Mouse (Mus musculus) CD4-positive, CD25-positive, alpha-beta regulatory T cell, adult 9 weeks (primary cell): ENCODE data around the gene Ttll13. TPM values are rescaled to one million over a fixed set of nuclear protein-coding genes. Genes with fewer than 3 reads are reported as not detected.

Source experiments
- polyA plus RNA-seq: library from polyadenylated mRNA; unstranded; fragments of 100-300 nt; shearing (Covaris generic); gene quantifications from one replicate; pipeline ENCODE4 v1.2.1, GENCODE M21; 2017

Ttll13 gene
- 0.46 TPM for polyA plus RNA-seq

DNA sequence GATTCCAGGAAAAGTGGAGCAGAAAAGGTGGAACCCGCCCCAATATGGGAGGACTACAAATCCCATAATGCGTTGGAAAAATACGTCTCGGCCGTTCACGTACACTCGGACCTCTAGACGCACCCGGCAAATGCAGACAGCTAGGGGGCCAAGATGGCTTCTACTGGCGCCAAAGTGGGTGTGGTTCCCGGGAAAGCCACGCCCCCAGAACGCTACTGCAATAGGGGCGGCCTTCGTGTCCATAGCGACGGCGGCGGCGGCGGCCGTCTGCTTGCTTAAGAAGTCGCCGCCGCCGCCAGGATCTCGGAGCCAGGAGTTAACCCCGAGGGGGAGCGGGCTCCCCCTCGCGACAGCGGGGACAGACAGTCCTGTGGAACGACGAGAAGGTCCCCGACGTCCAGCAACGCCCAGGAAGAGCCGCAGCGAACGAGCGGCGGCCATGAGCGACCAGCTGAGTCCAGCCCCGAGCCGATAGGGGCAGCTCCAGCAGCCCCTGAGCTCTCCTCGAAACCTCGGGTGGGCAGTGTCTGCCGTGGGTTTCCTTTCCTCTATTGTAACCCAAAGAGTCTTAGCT is at the start of gene Ttll13:
Gene Ttll13, plus strand, starts transcription at position 229 of the 574 bp plus-strand sequence.

DNA sequence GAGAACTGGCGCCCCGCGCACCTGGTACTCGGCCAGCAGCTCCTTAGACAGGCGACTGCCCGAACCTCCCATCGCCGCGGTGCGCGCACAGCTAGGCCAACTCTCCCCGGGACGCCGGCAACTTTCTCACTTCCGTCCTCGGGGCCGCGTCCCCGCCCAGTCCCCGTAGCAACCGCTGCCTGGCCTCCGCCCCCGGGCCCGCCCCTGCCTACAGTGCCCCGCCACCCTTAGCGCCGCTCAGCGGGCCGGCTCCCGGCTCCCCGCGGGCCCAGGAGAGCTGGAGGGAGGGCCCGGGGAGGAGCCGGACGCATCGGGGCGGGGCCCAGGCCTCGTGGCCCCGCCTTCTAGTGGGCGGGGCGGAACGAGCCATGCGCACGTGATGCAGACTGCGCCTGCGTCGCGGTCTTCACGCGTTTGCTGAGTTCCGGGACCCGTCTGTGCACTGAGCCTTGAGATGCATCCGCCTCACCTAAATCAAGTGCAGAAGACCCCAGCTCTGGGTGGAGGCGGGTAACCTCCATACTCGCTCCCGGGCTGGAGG is 13.6 kb upstream of the Ttll13 start, which contains the start of the genes Cib1 and Gdpgp1:
Gene Cib1, minus strand, starts transcription at position 325 of the 541 bp plus-strand sequence.
Gene Gdpgp1, plus strand, starts transcription at position 377 of the 541 bp plus-strand sequence.

DNA sequence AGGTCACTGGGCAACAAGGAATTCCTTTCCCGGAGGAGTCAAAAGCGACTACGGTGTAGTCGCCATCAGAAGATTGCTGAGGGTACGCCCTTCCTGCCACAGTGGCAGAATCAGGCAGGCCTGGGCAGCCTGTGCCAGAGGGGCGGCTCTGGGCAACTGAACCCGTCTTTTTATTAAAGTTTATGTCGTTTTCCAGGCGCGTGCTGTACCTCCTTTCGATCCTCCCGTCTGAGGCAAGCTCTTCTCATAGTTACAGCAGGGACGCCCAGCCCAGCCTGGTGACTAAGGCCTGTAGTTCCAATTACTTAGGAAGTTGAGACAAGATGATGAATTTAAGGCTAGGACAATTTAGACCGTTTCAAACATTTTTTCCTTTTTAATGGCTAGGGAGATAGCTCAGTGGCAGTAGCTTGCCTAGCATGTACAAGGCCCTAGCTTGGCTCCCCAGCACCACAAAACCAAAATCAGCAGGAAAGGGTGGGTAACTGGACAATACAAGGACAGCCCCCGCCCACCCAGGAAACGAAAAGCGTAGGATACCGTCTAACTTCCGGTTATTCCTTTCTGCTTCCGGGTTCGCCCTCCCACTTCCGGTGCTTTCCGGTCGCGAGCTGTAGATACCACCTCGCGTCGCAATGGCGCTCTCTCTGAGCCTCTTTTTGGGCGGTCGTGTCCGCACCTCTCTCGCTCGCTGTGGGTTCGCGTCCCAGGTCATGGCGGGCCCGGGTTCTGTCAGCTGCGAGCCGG is 14.6 kb downstream of the Ttll13 start, which contains the start of gene Ngrn:
Gene Ngrn, plus strand, starts transcription at position 591 of the 747 bp plus-strand sequence.

GRCm38 (mm10) chr7:80268897-80269750 is 22.9 kb downstream of the Ttll13 start, which contains the start of gene Vps33b:
Gene Vps33b, plus strand, starts transcription at chr7:80269649.

GRCm38 (mm10) chr7:80294062-80294763 is 48.0 kb downstream of the Ttll13 start, which contains the start of gene Prc1:
Gene Prc1, plus strand, starts transcription at chr7:80294450.

Other genes with a start within 250 kb of the Ttll13 start
- gene Zfp710, start 221.6 kb upstream of the Ttll13 start, polyA plus RNA-seq = 3.2 TPM
- gene Idh2, start 131.0 kb upstream of the Ttll13 start, polyA plus RNA-seq = 34.3 TPM
- 6.1 TPM for gene Sema4b, start 59.5 kb upstream of the Ttll13 start, polyA plus RNA-seq
- 187 TPM for gene Cib1, start 13.6 kb upstream of the Ttll13 start, polyA plus RNA-seq
- 13.9 TPM for gene Gdpgp1, start 13.5 kb upstream of the Ttll13 start, polyA plus RNA-seq
- 63.3 TPM for gene Ngrn, start 14.8 kb downstream of the Ttll13 start, polyA plus RNA-seq
- gene Vps33b, start 23.3 kb downstream of the Ttll13 start, polyA plus RNA-seq = 54.3 TPM
- gene Prc1, start 48.1 kb downstream of the Ttll13 start, polyA plus RNA-seq = 11.8 TPM
- gene Rccd1, start 78.1 kb downstream of the Ttll13 start, polyA plus RNA-seq = 32.3 TPM
- gene Unc45a, start 94.6 kb downstream of the Ttll13 start, polyA plus RNA-seq = 93.4 TPM
- gene Hddc3, start 96.7 kb downstream of the Ttll13 start, polyA plus RNA-seq = 13.1 TPM
- 12.3 TPM for gene Man2a2, start 125.0 kb downstream of the Ttll13 start, polyA plus RNA-seq
- 2.1 TPM for gene Fes, start 141.6 kb downstream of the Ttll13 start, polyA plus RNA-seq
- gene Furin, start 159.1 kb downstream of the Ttll13 start, polyA plus RNA-seq = 3.7 TPM